Mouse (Mus musculus): ENCODE data around the gene Fam104a. TPM values are rescaled to one million over a fixed set of nuclear protein-coding genes. Genes with fewer than 3 reads are reported as not detected.

The Fam104a gene
- total and polyA plus RNA-seq, 3 experiments = 33.6 to 38.1 TPM; not detected in 1

DNA sequence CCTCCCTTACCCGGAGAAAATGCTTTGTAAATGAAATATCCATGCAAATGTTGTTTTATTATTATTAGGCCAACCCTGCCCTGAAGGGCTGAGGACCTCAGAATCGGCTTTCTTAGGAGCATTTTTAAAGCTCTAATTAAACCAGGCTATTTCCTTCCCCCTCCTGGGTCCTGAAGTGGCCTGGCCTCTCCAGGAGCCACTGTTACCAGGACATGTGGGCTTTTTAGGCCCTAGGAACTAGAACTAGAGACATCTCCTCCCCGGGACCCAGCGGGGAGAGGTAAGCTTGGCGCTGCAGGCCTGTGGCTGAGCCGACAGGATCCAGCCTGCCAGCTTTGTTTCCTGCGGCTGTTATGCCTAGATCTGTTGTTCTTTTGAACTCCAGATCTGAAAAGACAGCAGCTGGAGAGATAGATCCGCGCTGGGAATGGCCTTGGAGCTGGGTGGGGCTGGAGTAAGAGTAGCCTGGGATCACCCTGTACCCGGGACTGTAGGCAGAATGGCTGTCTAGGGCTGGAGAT, 26.4 kb upstream of the Fam104a start:
- Histone ChIP-seq H3K79me2 (ENCODE audit: control insufficient read depth, insufficient read depth, low read length, poor library complexity) (no peaks in the 10 kb centered on the region), H3K9ac (ENCODE audit: control insufficient read depth, low read depth, low read length, poor library complexity, severe bottlenecking) (no peak overlapping the region), H3K27me3 (ENCODE audit: control insufficient read depth in 1 of 2, insufficient read depth in 2 of 2, low read length in 2 of 2) (no peaks in the 10 kb centered on the region), H3K4me3 (ENCODE audit: control insufficient read depth in 1 of 2, insufficient read depth in 1 of 2, low read depth in 2 of 2, low read length in 2 of 2) (no peak overlapping the region), H3K4me1 (ENCODE audit: control insufficient read depth in 1 of 2, insufficient read depth in 2 of 2, low read length in 2 of 2) (no peaks in the 10 kb centered on the region), H3K9me3 (replicated peaks; ENCODE audit: insufficient read depth, low read length) (no peaks in the 10 kb centered on the region), H3K27ac (ENCODE audit: control insufficient read depth, low read depth, low read length) (no peak overlapping the region), H3K36me3 (ENCODE audit: control insufficient read depth in 1 of 2, insufficient read depth in 2 of 2, low read length in 2 of 2) (no peaks in the 10 kb centered on the region)
- no peak for TF ChIP-seq E2F4 (IDR thresholded peaks at IDR 0.05; ENCODE audit: borderline replicate concordance, low read depth, low read length)
- TF ChIP-seq ETS1 (IDR thresholded peaks at IDR 0.05; ENCODE audit: low read depth, low read length) = no peak
- no peak for TF ChIP-seq MXI1 (IDR thresholded peaks at IDR 0.05; ENCODE audit: low read depth, low read length)
- TF ChIP-seq CHD2 (IDR thresholded peaks at IDR 0.05; ENCODE audit: low read length) = no peak
- no peak for TF ChIP-seq EP300 (IDR thresholded peaks at IDR 0.05; ENCODE audit: low read depth in 1 of 2, low read length in 2 of 2)
- no peak for TF ChIP-seq HCFC1 (IDR thresholded peaks at IDR 0.05; ENCODE audit: low read depth, low read length)
- TF ChIP-seq USF1 (IDR thresholded peaks at IDR 0.05; ENCODE audit: low read depth, low read length) = no peak
- TF ChIP-seq ZC3H11A (IDR thresholded peaks at IDR 0.05; ENCODE audit: low read depth, low read length) = no peak
- TF ChIP-seq ZKSCAN1 (IDR thresholded peaks at IDR 0.05; ENCODE audit: low read depth, low read length) = no peak
- no peak for TF ChIP-seq SMC3 (IDR thresholded peaks at IDR 0.05; ENCODE audit: low read depth, low read length)
- no peak for TF ChIP-seq NELFE (IDR thresholded peaks at IDR 0.05; ENCODE audit: low read depth, low read length)
- no peak for TF ChIP-seq RAD21 (IDR thresholded peaks at IDR 0.05; ENCODE audit: low read depth, low read length)
- TF ChIP-seq TBP (IDR thresholded peaks at IDR 0.05; ENCODE audit: low read depth, low read length) = no peak
- no peak for TF ChIP-seq SIN3A (IDR thresholded peaks at IDR 0.05; ENCODE audit: low read length)
- no peak for TF ChIP-seq GABPA (IDR thresholded peaks at IDR 0.05; ENCODE audit: low read depth, low read length)
- TF ChIP-seq CHD1 (IDR thresholded peaks at IDR 0.05; ENCODE audit: low read depth, low read length) = no peak
- DNase-seq (ENCODE audit: low read depth, low spot score) = no peak

DNA sequence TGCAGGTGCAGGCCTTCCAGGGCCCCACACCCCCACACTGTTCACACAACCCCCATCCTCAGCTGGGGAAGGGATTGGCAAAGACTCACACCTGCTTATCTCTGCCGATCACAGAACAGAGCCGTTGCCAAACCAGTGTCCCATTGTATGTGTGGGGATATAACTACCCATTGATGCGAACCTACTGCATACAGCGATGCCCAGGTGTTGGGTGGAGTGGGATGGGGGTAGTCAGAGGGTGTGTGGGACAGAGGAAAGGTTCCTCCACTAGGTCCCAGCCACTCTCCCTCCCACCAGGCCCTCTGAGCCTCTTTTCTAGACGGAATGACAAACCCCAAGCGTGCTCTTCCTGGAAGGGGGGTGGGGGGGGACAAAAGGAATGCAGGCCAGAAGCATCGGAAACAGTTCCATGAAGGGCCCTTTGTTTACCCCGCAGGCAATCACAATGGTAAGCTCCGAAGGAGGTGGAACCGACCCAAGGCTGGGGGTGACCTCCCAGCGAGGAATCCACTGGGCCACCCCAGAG, 25.8 kb upstream of the Fam104a start, which contains the start of gene Cpsf4l:
Gene Cpsf4l (minus strand): TSS at position 287 of the 526 bp plus-strand sequence.
- Histone ChIP-seq H3K27ac (ENCODE audit: control insufficient read depth, low read depth, low read length) (no peak within 1 kb of the TSS), H3K4me1 (ENCODE audit: control insufficient read depth in 1 of 2, insufficient read depth in 2 of 2, low read length in 2 of 2) (no peaks in the 10 kb centered on the region), H3K36me3 (ENCODE audit: control insufficient read depth in 1 of 2, insufficient read depth in 2 of 2, low read length in 2 of 2) (no peaks in the 10 kb centered on the region), H3K79me2 (ENCODE audit: control insufficient read depth, insufficient read depth, low read length, poor library complexity) (no peaks in the 10 kb centered on the region), H3K27me3 (ENCODE audit: control insufficient read depth in 1 of 2, insufficient read depth in 2 of 2, low read length in 2 of 2) (no peaks in the 10 kb centered on the region), H3K9me3 (replicated peaks; ENCODE audit: insufficient read depth, low read length) (no peaks in the 10 kb centered on the region), H3K4me3 (ENCODE audit: control insufficient read depth in 1 of 2, insufficient read depth in 1 of 2, low read depth in 2 of 2, low read length in 2 of 2) (no peak within 1 kb of the TSS), H3K9ac (ENCODE audit: control insufficient read depth, low read depth, low read length, poor library complexity, severe bottlenecking) (no peak within 1 kb of the TSS)
- no peak for TF ChIP-seq MEF2A (IDR thresholded peaks at IDR 0.05; ENCODE audit: extremely low read depth, insufficient replicate concordance, low read depth, low read length, poor library complexity, severe bottlenecking)
- no peak for TF ChIP-seq MYB (IDR thresholded peaks at IDR 0.05; ENCODE audit: low read depth, low read length)
- no peak for TF ChIP-seq POLR2AphosphoS5 (IDR thresholded peaks at IDR 0.05; ENCODE audit: borderline replicate concordance, low read depth, low read length)
- DNase-seq (ENCODE audit: low read depth, low spot score) = no peak

Data from MEL (cell line).